Mouse (Mus musculus) myocyte (in vitro differentiated cells): ENCODE data around the gene Nek8. TPM values are rescaled to one million over a fixed set of nuclear protein-coding genes. Genes with fewer than 3 reads are reported as not detected.

Source experiments
- H3K27me3 ChIP-seq: one replicate; pipeline ENCODE4 v1.6.1; 2011; ENCODE audit not compliant: control insufficient read depth, insufficient read depth, insufficient read length
- H3K36me3 ChIP-seq: one replicate; pipeline ENCODE4 v1.6.1; 2011; ENCODE audit not compliant: control insufficient read depth, insufficient read depth
- H3K4me2 ChIP-seq: one replicate; pipeline ENCODE4 v1.6.1; 2011; ENCODE audit warnings: low read depth, control low read depth
- H3K4me3 ChIP-seq: one replicate; pipeline ENCODE4 v1.5.1; 2011; ENCODE audit warnings: mild to moderate bottlenecking, control low read depth, moderate library complexity
- H3K79me2 ChIP-seq: one replicate; pipeline ENCODE4 v1.6.1; 2011; ENCODE audit not compliant: control insufficient read depth, insufficient read depth
- H3ac ChIP-seq: one replicate; pipeline ENCODE4 v1.6.1; 2011; ENCODE audit not compliant: control insufficient read depth, insufficient read length
- CEBPB ChIP-seq: IDR thresholded peaks from 2 replicates; pipeline ENCODE4 v1.6.1; 2011; ENCODE audit warnings: mild to moderate bottlenecking, moderate library complexity; ENCODE audit not compliant: poor library complexity, insufficient read depth, severe bottlenecking
- E2F4 ChIP-seq: IDR thresholded peaks from one replicate; pipeline ENCODE4 v1.6.1; 2011; ENCODE audit warnings: mild to moderate bottlenecking, control low read depth, moderate library complexity; ENCODE audit not compliant: insufficient read depth
- MAX ChIP-seq: IDR thresholded peaks from one replicate; pipeline ENCODE4 v1.6.1; 2011; ENCODE audit warnings: low read depth, mild to moderate bottlenecking, control low read depth
- MYOD1 ChIP-seq, 3 experiments: IDR thresholded peaks; one replicate each; pipeline ENCODE4 v1.6.1; 2011; ENCODE audit warnings: control low read depth in 2 of 3, low read depth in 2 of 3, mild to moderate bottlenecking in 2 of 3, moderate library complexity in 1 of 3; ENCODE audit not compliant: insufficient read length in 2 of 3, control insufficient read depth in 1 of 3
- MYOG ChIP-seq, 3 experiments: IDR thresholded peaks; one replicate each; pipeline ENCODE4 v1.6.1; 2011; ENCODE audit warnings: control low read depth in 2 of 3, low read depth in 2 of 3, mild to moderate bottlenecking in 2 of 3; ENCODE audit not compliant: insufficient read length in 2 of 3, control insufficient read depth in 1 of 3, insufficient read depth in 1 of 3
- POLR2A ChIP-seq: IDR thresholded peaks from one replicate; pipeline ENCODE4 v1.6.1; 2011; ENCODE audit warnings: low read depth, mild to moderate bottlenecking, control low read depth, moderate library complexity; ENCODE audit not compliant: insufficient read length
- POLR2AphosphoS2 ChIP-seq: IDR thresholded peaks from one replicate; pipeline ENCODE4 v1.6.1; 2011; ENCODE audit warnings: low read depth, control low read depth; ENCODE audit not compliant: insufficient read length
- REST ChIP-seq: IDR thresholded peaks from one replicate; pipeline ENCODE4 v1.6.1; 2011; ENCODE audit warnings: mild to moderate bottlenecking, control low read depth, moderate library complexity; ENCODE audit not compliant: insufficient read depth, insufficient read length
- SRF ChIP-seq: IDR thresholded peaks from one replicate; pipeline ENCODE4 v1.6.1; 2011; ENCODE audit warnings: low read depth; ENCODE audit not compliant: control insufficient read depth, insufficient read length
- TCF12 ChIP-seq: IDR thresholded peaks from one replicate; pipeline ENCODE4 v1.6.1; 2011; ENCODE audit warnings: mild to moderate bottlenecking, control low read depth; ENCODE audit not compliant: poor library complexity, insufficient read depth, severe bottlenecking
- TCF3 ChIP-seq: IDR thresholded peaks from one replicate; pipeline ENCODE4 v1.6.1; 2011; ENCODE audit warnings: low read depth, control low read depth; ENCODE audit not compliant: insufficient read length
- USF1 ChIP-seq: IDR thresholded peaks from one replicate; pipeline ENCODE4 v1.6.1; 2011; ENCODE audit warnings: low read depth, mild to moderate bottlenecking, control low read depth, moderate library complexity
- polyA plus RNA-seq: library from polyadenylated mRNA; unstranded; fragments of >200 nt; fragmentation: generic; extraction: Trizol; gene quantifications from one replicate; pipeline ENCODE4 v1.2.1, GENCODE M21; 2012; ENCODE audit warnings: missing spikeins

Gene Nek8
- polyA plus RNA-seq, 1 experiment, result 9.6 TPM

- Histone ChIP-seq H3K27me3 (no peaks in the 10 kb centered on the region), H3K4me2 (peak overlapping the region; percentile 95), H3K4me3 (no peak overlapping the region), H3K36me3 (peaks cover 32% of the 10 kb centered on the region), H3ac (no peak overlapping the region), H3K79me2 (peaks cover 33% of the 10 kb centered on the region)
- TF ChIP-seq CEBPB (no peak), POLR2AphosphoS2 (peak; percentile 40)
These were observed 3.7 kb upstream of the Nek8 start for GRCm38 (mm10) chr11:78180081-78180761.

- H3K4me3 ChIP-seq, result peak overlapping the region; percentile 62
- peaks cover 32% of the 10 kb centered on the region for H3K36me3 ChIP-seq
- no peaks in the 10 kb centered on the region for H3K27me3 ChIP-seq
- peak overlapping the region; percentile 95 for H3K4me2 ChIP-seq
- H3K79me2 ChIP-seq, result peaks cover 33% of the 10 kb centered on the region
- H3ac ChIP-seq, result peak overlapping the region; percentile 14
- TF ChIP-seq MAX (no peak), POLR2A (no peak), MYOG (IDR thresholded peaks at IDR 0.05; ENCODE audit: control insufficient read depth in 1 of 3, insufficient read depth in 1 of 3, insufficient read length in 2 of 3, low read depth in 2 of 3) (no peak), CEBPB (no peak), USF1 (no peak), SRF (no peak)
These were observed 3.0 kb upstream of the Nek8 start for GRCm38 (mm10) chr11:78179438-78179999.

DNA sequence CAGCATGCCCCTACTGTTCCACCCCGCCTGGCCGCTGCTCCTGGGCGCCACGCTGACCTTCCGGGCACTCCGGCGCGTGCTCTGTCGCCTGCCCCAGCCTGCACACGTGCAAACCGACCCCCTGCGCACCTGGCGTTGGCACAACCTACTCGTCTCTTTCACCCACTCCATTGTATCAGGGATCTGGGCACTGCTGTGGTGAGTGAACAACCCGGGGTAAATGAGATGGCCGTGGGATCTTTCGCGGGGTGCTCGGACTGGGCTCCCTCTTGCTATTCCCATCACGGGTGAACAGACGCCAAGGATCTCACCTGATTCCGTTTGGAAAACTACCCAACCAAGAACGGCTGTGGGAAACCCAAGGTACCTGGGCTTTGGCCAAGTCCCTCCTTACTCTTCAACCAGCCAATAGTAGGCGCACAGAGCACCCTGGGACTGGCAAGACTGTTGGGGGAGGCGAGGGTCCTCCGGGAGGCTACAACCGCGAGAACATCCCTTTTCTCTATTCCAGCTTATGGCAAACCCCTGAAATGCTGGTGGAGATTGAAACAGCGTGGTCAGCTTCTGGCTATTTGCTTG is 2.5 kb upstream of the Nek8 start:
- Histone ChIP-seq H3K36me3 (peaks cover 32% of the 10 kb centered on the region), H3K79me2 (peaks cover 30% of the 10 kb centered on the region), H3K4me3 (peak overlapping the region; percentile 62), H3ac (peak overlapping the region; percentile 14), H3K4me2 (peak overlapping the region; percentile 95), H3K27me3 (no peaks in the 10 kb centered on the region)
- TF ChIP-seq POLR2AphosphoS2 (peak; percentile 96), E2F4 (no peak), MYOD1 (IDR thresholded peaks at IDR 0.05; ENCODE audit: control insufficient read depth in 1 of 3, insufficient read length in 2 of 3, low read depth in 2 of 3) (peak in 2 of 3 experiments; percentile 45 to 73), TCF12 (no peak), REST (no peak), MAX (no peak), MYOG (IDR thresholded peaks at IDR 0.05; ENCODE audit: control insufficient read depth in 1 of 3, insufficient read depth in 1 of 3, insufficient read length in 2 of 3, low read depth in 2 of 3) (peak in 2 of 3 experiments; percentile 51 to 65), TCF3 (no peak), POLR2A (peak; percentile 41), SRF (no peak)

DNA sequence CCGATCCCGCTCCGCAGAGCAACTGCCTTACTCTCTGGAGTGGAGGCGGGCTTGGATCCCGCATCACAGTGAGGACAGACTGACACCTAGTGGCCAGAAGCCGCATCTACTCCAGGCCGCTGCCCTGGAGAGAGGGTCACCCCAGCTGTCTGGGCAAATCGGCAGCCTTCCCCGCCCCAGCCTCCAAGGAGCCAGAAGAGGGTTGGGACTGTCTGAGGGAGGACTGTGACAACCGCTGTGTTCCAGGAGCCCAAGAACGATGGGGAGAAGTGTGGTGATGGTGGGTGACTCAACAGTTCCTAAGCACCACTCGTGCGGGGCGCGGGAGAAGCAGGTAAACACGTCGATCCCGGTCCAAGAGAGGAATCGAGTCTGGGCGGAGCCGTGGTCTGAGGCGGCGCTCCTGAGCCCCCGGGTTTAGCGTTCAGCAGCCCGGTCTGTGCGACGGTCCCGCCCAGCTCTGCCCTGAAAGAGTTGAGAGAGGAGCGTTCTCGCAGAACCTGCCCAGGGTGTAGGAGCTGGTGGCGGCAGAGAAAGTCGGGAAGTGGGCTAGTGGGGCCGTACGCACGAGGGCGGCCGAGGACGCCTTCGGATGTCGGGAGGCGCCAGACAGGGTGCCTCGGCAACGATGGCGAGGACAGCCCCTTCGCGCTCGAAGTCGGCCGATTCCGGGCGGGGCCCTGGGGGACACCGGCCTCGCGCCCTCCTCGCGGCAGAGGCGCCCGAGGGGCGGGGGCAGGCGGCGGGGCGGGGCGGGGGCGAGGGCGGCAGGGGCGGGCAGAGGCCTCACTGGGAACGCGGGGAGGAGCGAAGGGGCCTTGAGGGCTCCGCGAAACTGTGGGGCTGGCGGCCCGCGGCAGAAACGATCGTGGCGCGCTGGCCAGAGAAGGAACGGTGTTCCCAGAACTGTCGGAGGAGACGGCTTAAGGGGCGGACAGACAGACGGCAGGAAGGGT is 1.7 kb upstream of the Nek8 start:
- peak overlapping the region; percentile 62 for H3K4me3 ChIP-seq
- TF ChIP-seq SRF, result no peak
- peak; percentile 76 for TF ChIP-seq POLR2A
- no peak for TF ChIP-seq USF1
- TF ChIP-seq CEBPB, result no peak
- peak in 2 of 3 experiments; percentile 71 to 72 for TF ChIP-seq MYOD1 (IDR thresholded peaks at IDR 0.05; ENCODE audit: control insufficient read depth in 1 of 3, insufficient read length in 2 of 3, low read depth in 2 of 3)
- TF ChIP-seq TCF3, result no peak
- peak in 2 of 3 experiments; percentile 45 to 80 for TF ChIP-seq MYOG (IDR thresholded peaks at IDR 0.05; ENCODE audit: control insufficient read depth in 1 of 3, insufficient read depth in 1 of 3, insufficient read length in 2 of 3, low read depth in 2 of 3)
- TF ChIP-seq REST, result no peak
- no peak for TF ChIP-seq MAX
- no peak for TF ChIP-seq E2F4
- peak; percentile 72 for TF ChIP-seq POLR2AphosphoS2
- TF ChIP-seq TCF12, result no peak
- no peaks in the 10 kb centered on the region for H3K27me3 ChIP-seq
- peaks cover 26% of the 10 kb centered on the region for H3K79me2 ChIP-seq
- H3K36me3 ChIP-seq, result peaks cover 32% of the 10 kb centered on the region
- peak overlapping the region; percentile 14 for H3ac ChIP-seq
- peak overlapping the region; percentile 99 for H3K4me2 ChIP-seq
